Mouse (Mus musculus): ENCODE measurements at regions not wholly inside any gene's neighbourhood (a gene's known extent, or its start where the extent isn't known, plus 50 kb on each side); places are given as distances from the start of the nearest gene placed in this dataset.

DNA sequence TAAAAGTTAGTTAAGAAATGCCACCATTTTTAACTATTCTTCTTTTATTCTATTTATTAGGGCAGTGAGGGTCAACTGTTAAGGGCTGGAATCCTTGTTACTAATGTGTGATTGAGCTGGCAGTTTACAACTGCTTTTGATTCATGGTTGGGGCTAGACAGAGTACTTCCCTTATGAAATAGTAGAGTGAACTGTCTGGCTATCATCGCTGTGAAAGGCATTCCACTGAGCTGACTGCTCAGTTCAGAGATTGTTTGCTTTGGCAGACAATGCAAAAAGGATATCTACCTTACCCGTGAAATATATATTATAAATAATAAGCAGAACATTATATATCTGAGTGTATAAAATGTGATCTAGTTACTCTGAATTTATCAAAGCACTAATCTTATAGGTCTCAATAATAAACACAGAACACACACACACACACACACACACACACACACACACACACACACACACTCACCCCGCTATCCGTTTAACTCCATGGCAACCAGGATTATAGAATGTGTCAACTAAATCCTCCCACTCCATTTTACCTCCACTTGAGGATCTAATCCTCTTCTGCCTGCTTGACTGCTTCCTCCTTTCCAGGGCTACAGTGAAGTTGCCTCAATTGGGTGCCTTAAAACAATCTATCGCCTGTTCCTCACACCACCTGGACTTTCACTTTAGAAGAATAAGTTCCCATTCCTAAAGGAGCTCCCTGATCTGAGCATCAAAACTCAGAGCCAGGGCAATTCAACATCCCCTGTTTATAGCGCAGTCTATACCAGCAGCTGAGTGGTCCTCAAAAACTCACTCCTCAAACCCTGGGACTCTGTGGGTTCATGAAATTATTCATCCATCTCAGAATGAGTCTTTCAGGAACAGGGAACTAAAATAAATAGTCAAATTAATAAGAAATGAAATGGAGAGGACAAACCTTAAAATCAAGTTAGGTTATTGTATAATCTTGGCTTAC is 126.6 kb downstream of the Gm9733 start:
- DNase-seq: no peak

DNA sequence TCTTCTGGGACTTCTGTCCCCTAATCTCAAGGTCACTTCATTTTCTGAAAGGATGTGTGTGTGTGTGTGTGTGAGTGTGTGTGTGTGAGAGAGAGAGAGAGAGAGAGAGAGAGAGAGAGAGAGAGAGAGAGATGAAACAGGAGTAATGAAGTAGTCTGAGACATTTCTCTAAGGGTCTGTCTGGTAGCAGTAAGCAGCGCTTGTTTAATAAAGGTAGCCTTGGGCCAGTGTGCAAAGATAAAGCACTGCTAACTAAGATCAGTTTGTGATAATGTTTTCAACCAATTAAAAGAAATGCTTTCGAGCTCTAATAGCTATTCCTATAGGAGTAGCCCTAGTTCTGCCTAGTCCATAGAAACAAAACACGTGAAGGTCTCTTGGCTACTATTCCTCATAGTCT is 119.7 kb downstream of the Gm9733 start:
- DNase-seq: no peak

DNA sequence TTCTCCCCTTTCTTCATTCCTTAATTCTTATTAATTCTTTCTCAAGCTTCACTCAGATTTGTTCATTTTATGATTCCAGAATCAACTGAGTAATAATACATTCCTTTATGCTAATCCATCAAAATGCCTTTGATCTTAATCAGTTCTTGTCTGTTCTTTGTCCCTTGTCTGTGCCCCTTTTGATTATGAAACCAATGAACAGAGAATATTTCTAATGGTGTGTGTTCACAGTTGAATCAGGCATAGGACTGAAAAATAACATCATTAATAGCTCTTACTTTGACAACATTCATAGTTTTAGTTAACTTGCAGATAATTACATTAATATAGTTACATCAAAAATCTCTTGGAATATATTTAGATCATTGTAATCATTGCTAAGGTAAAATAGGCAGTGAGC is 114.5 kb downstream of the Gm9733 start:
- no peak for DNase-seq

DNA sequence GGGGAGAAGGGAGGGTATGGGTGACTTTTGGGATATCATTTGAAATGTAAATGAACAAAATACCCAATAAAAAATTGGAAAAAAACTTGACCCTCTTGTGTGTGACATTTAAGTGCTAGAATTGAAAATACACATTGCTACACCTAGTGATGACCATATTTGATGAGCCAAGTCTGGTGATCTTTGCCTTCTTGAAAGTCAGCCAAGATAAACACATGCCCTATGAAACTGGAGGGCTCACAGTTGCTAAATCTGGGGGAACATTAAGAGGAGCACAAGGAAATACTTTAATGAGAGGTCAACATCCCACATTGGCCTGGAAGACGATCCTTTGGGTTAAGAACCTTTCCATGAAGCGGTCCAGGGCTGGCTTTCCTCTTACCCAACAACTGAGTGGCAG is 112.8 kb downstream of the Gm9733 start:
- DNase-seq: no peak

DNA sequence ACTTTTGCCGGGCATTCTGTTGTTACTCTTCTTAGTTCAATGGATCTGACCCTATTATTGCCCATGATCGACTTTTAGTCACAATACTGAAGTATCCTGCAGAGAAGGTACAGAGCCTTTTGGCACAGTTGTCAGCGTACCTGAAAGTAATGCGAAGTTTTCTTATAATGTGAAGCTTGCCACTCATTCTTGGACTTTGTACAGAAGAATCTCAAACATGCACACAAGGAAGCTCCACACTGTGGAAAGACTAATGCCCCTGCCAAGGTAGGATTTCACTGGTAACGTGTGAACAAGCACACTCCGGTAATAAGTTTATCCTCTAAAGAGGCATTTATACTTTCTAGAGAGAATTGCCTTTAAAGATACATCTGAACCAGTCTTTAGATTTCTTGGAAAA is 108.8 kb downstream of the Gm9733 start:
- DNase-seq: no peak

DNA sequence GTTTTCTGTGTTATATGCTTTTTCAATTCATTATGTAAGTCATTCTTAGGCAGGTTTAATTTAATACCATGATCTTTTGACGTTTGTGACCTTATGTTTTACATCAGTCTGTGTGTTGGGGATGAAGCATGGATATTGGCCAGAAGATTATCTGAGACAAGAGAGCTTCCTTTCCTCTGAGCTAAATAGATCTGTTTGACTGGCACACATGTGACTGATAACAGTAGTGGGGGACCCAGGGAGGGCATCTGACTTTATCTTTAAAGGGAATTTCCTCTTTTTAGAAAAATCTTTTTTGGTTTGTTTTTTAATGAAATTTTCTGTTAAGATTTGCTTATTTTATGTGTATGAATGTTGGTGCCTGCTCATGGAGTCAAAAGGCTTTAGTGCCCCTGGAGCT is 107.7 kb downstream of the Gm9733 start:
- DNase-seq: no peak

DNA sequence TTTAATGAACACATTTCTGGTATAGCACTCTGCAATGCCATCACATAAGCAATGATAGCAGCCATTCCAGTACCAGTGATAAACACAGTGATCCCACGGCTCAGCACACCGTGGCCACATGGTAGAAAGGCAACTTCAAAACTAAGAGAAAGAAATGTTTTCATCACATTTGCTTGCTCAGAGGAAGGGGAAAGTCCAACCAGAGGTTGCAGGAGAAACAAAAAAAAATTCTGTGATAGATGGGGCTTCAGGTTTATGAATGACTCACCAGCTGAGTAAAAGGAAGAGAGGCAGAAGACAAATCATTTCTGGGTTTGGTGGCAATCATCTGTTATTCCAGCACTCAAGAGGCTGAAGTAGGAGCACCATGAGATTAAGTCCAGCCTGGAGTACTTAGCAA is 103.5 kb downstream of the Gm9733 start:
- DNase-seq: no peak

DNA sequence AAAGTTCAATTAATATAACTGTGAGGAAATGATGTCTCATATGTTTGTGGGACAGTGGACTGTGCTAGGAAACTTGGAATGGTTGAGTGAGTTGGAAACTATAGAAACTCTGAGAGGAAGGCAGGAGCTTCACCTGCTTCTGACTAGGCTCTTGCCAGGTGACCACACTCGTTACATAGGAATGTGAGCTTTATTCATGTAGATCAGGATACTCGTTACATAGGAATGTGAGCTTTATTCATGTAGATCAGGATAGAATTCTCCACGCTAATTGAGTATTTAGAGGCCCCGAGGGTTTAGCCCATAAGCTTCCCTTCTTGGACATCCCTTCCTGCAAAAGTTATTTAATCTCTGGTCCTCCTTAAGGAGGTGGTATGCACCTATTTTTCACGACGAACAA is 101.9 kb downstream of the Gm9733 start:
- no peak for DNase-seq

DNA sequence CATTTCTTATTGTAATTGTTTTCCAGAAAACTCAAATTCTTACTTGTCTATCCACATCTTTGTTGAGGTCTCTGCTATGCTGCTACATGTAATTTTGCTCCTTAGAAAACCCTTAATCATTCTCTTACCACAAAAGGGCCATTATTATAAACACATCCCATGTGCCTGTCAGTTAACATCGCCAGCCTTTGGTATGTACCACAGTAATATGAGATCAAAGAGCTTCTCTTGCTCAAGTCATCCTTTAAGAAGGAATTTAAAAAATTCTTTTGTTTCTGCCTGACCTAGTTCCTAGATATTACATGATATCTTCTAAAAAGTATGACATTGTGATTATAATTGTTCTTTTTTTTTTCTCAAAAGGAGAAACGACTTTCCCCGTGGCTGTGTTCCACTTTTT is 100.7 kb downstream of the Gm9733 start:
- DNase-seq: no peak

DNA sequence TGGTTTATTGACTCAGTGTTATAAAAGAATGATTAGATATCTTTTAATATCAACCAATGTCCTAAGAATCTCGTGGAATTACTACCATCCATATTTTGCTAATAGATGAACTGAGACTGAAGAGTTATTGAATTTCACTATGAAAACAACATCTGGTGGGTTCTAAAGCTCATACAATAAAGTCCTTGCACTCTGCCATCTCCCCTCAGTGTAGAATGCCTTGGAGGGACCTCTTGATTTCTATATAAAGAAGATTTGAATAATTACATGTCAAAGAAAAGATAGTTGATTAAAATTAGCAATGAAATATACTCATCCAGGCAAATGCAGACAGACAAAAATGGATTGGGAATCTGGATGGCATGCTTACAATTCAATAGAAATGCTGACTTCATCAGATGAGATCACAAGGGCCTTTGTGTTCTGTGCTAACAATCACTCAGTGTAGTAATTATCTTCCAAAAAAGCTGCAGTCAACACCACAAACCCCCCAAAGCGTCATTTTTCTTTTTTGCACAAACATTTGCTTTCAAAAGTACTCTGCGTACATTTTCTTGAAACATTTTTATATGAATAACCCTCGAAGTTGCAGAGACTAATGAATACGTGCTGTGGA is 94.2 kb downstream of the Gm9733 start:
- peak; percentile 23 for DNase-seq

DNA sequence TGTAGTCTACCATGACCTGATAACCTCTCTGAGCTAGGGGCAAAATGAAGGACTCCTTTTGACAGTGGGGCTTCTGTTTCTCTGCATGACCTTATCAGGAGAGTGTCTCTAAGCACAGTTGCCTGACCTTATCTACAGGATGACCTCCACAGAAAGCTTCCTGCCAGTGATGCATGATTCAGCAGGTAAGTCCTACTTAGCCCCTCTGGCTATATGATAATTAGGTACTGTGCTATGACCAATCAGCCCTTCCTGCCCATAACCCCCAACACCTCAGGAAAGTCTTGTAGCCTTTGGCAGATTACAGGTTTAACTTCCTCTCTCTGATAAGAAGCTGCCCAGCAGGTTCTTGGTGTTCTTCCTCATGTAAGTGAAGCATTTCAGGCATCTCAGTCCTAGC is 89.7 kb downstream of the Gm9733 start:
- DNase-seq: no peak

DNA sequence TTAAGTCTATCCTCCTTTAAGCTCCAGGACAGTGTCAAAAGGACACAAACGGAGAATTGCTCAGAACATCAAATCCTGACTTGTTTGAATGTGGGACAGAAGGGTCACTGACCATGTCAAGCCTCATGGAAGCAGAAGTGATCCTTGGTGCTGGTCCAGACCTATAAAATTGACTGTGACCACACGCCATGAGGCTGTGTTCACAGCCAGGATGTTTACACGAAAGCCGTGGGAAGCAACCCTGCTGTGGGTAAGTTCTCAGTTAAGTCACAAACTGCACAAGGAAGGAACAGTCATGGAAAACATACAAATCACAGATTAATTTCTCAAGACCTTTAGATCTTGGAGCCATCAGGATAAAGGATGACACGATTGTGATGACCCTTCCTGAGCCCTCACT is 88.5 kb downstream of the Gm9733 start:
- DNase-seq: no peak

DNA sequence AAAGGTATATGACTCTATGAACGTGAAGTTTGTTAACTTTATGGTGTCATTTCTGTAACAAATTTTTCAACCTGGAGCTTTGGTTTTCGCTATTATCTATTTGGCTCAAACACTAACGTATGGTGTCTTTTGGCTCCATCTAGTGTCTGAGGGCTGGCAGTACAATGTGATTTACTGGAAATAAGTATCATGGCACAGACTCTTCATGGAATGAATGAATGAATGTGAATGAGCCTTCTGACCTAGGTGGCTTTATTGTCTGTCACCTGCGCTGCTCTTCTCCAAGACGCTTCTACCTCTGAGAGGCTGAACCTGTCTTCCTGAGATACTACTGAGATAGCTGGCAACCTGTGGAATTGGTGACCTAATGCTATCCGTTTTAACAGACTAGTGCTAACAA is 87.1 kb downstream of the Gm9733 start:
- peak; percentile 44 for DNase-seq

Measured in layer of hippocampus, adult 9-11 months (tissue).